Mouse (Mus musculus) ovary, adult 2 months (tissue): ENCODE measurements around the gene Mfsd2a. TPM values are rescaled to one million over a fixed set of nuclear protein-coding genes. Genes with fewer than 3 reads are reported as not detected.

ENCODE experiments used
- polyA plus RNA-seq: library from polyadenylated mRNA; depleted of rRNA; stranded (reverse); fragments of >200 nt; gene quantifications from 2 replicates; pipeline ENCODE4 v1.2.3, GENCODE M21; 2012; rRNA removed

Gene Mfsd2a
- 21.5 and 27.0 TPM in 2 replicates for polyA plus RNA-seq

DNA sequence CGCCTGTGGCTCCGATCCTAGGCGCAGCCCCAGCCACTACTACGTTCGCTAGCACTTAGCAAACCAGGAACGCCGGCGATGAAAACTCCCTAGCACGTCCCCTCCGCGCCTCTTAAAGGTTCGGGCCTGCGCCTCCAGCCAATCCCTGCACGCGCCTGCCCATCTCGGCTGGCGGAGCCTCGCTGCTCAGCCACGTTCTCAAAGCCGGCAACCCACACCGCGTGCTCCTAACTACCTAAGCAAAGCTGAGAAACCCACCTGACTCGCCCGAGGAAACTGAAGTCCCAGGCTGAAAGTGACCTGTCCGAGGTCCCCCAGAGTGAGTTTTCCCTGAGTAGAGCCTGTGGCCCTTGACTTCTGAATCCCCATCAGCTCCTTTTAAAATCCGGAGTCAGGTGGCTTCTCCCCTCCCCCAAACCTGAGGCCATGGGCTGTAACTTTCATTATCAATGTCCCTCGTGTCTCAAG lies at the start of gene Mfsd2a:
TSS of gene Mfsd2a (minus strand) at position 89 of the 468 bp plus-strand sequence.

DNA sequence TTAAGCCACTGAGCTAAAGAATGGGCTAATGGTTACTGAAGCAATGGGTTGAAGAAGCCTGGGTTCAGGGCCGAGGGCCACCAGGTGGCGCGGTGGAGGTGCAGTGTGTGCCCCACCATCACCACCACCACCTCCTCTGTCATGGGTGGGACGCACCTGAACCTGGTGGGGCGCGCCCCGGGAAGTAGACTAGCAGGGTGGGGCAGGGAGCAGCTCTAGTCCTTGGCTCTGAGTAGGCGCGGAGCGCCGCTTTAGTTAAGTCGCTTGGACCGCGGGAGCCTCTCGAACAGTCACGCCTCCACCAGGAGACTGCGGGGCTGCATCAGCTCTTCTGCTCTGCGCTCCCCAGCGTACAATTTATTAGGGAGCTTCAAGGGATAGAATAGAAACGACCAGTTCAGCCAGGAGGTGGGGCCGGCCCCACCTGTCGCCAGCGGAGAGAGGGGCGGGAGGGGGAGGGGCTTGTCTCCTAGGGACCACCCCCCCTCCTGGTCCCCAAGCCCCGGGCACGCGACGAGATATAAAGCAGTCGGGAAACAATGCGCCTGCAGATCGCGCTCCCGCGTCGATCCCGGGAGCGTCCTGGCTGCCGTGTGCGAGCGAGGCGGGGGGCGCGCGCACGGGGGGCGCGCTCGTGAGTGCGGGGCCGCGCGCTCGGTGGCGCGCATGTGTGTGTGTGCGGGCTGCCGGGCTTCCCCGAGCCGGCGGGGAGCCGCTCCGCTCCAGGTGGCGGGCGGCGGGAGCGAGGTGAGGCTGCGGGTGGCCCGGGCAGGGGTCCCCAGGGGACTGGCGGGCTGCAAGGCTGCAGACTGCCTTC lies 34.6 kb upstream of the Mfsd2a start, which contains the start of gene Mycl:
TSS of gene Mycl (plus strand) at position 249 of the 817 bp plus-strand sequence.

Other genes with a start within 250 kb of the Mfsd2a start
- 27.8 and 33.5 TPM in 2 replicates for gene Ppt1, start 124.9 kb downstream of the Mfsd2a start, polyA plus RNA-seq
- gene Cap1, start 75.1 kb downstream of the Mfsd2a start, polyA plus RNA-seq: 62.8 and 69.9 TPM in 2 replicates
- 45.6 and 47.5 TPM in 2 replicates for gene Mycl, start 34.5 kb upstream of the Mfsd2a start, polyA plus RNA-seq
- gene Trit1, start 55.4 kb upstream of the Mfsd2a start, polyA plus RNA-seq: 9.7 and 12.8 TPM in 2 replicates
- gene Bmp8b, start 144.0 kb upstream of the Mfsd2a start, polyA plus RNA-seq: 0.26 and 0.35 TPM in 2 replicates
- not detected in 2 replicates for gene Oxct2b, start 155.1 kb upstream of the Mfsd2a start, polyA plus RNA-seq
- gene Ppie, start 178.8 kb upstream of the Mfsd2a start, polyA plus RNA-seq: 23.5 and 24.2 TPM in 2 replicates
- 0.26 and 0.37 TPM in 2 replicates for gene Hpcal4, start 222.0 kb upstream of the Mfsd2a start, polyA plus RNA-seq
- 0.71 and 0.81 TPM in 2 replicates for gene Nt5c1a, start 240.3 kb upstream of the Mfsd2a start, polyA plus RNA-seq